Mouse (Mus musculus) neutrophil, adult 65 days (primary cell): Measurements from ENCODE around the gene Gls2. TPM values are rescaled to one million over a fixed set of nuclear protein-coding genes. Genes with fewer than 3 reads are reported as not detected.

ENCODE experiments used
- total RNA-seq: library from RNA; stranded (reverse); gene quantifications from 2 replicates; pipeline ENCODE4 v1.2.4, GENCODE M21; 2023

Gls2 gene
- total RNA-seq = 1.4 TPM in 1 of 2 replicates, not detected in the other

DNA sequence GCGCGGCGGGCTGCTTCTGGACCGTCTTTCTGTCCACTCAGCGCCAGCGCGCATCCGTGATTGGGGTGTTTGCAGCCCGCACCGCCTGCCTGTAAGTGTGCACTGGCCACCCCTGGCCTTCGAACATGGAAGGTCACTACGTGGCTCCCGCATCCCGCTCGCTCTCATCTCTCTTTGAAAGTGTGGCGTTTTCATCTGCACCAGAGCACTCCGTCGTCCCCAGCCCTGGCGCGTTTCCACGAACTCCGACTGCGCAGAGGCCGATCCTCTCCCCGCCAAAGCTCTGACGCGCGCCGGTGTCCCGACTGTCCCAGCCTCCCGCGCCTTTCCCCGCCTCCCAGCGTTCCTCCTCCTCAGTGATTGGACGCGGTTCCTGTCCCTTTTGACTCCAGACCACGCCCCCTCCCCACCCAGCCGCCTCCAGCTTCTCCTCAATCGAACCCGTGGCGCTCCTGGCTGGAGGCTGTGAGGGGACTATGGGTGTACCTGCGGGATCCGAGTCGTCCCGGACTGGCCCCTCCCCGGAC, at the start of gene Gls2:
Gls2 (plus strand) TSS at position 434 of the 527 bp plus-strand sequence.

DNA sequence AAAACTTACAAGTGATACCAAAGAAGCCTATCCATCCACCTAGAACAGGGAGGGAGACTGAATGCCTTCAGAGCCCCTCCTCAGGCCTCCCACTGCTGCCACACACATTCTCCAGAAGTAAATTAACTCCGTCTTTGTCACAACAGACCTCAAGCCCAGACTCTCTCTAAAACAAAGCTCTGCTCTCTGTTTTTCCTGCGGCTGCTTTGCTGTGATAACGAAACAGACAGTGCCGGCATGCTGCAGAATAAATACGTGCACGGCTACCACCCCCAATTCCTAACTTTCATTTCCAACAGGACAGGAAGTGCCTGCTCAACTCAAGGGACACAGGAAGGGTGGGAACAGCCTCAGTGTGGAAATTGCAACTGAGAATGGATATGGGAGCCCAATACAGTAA, 14.3 kb upstream of the Gls2 start, which contains the start of gene Rbms2:
Rbms2 (minus strand) TSS at position 309 of the 400 bp plus-strand sequence.

DNA sequence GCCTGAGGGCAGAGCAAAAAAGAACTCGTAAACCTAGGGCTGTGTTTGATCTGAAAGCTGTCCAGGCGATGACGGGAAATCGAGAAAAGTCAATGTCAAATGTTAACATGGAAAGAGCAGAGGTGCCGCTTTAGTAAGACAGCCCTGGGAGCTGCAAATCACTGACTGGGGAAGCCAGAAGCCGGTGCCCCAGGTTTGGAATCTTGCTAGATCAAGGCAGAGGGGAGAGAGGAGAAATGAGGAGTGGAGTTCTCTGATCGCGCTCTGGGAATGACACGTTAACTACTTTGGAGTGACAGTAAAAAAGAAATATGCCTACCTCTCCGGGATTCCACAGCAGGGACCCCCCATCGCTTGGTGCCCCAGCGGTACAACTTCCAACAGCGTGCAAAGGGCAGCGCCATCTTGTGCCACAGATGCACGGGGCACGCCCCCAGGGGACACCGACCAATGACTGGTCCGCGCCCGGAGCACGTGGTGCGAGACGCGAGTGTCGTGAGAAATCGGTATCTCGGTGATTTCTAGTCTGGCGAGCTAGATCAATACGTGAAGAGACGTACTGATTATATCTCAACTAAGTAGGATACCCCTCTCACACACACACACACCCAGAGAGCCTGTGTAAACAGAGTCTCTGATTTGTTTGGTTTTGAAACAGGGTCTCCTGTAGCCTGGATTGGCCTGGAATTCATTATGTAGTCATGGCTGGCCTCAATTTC, 17.3 kb downstream of the Gls2 start, which contains the start of gene Spryd4:
Spryd4 (minus strand) TSS at position 418 of the 719 bp plus-strand sequence.

DNA sequence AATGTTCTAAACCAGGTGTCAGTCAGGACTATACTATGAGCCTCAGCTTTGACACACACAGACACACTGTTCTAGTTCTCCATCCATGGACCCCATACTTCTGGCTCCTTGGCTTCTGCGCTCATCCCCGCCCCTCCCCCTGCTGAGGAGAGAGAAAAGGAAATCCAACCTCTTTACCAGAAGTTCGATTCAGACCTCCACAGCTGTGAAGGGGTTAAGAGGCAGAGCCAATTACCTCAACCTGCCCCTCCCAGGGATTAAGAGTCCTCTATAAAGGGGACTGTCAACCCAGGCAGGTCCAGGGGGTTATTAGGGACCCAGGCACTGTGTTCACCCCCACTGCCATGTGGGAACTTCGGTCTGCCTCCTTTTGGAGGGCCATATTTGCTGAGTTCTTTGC, 31.3 kb downstream of the Gls2 start, which contains the start of gene Mip:
Mip (plus strand) TSS at position 301 of the 400 bp plus-strand sequence.

DNA sequence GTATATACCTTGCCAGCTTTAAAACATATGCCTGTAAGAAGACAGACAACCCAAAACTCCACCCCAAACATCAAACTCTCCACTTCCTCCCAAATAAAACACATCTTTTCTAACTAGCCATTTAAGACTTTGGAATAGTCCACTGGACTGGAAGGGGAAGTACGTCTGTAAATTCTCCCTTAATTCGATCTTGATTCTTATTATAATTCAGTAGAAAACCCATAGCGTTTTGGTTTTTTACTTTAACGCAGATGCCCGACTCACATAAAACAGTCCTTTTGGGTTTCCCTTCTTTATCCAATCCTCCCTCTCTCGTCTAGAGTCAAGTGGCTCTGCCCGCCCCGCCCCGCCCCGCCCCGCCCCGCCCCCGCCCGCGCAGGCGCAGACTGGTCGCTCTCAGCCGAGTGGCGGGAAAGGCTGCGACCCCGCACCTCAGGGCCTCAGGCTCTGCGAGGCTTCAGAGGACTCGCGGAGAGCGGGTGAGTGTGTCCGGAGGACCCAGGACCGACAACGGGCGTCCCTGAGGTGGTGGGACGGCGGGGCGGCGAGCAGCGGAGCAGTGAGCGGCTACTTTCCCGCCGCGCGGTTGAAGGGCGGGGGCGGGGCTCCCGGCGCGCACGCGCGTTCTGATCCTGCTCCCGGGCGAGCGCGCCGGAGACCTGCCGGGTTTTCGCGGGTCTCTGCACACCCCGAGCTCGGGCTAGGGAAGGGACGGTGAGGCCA, 37.6 kb downstream of the Gls2 start, which contains the start of gene Timeless:
Timeless (plus strand) TSS at position 369 of the 723 bp plus-strand sequence.

DNA sequence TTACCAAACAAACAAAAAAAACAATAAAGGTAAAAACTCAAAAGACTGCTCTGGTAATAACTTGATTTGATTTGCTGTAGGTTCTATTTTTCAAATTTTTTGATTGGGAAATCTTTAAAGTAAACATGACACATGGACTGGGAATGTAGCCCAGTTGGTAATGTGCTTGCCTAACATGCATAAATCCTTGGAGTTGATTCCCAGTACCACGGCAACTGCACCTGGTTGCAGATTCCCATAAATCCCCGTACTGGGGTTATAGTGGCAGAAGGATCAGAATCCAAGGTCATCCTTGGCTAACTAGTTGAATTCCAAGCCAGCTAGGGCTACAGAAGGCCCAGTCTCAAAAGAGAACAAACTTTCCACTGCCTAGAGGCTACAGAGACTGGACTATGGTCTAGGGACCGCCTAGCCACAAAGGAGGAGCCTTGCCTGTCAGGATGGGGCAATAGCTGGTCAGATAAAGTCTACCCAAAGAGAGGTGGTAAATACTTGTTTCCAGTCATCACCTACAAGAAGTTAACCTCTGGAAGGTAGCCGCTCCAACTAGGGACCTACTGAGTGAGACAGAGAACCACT, 59.5 kb downstream of the Gls2 start, which contains the start of gene Apon:
Apon (plus strand) TSS at position 420 of the 579 bp plus-strand sequence.

Other genes starting within 250 kb of the Gls2 start
- not detected in 2 replicates for gene Hsd17b6, start 186.8 kb upstream of the Gls2 start, total RNA-seq
- 19.6 and 23.0 TPM in 2 replicates for gene Prim1, start 179.3 kb upstream of the Gls2 start, total RNA-seq
- gene Naca, start 158.9 kb upstream of the Gls2 start, total RNA-seq = 253 and 267 TPM in 2 replicates
- gene Ptges3, start 135.5 kb upstream of the Gls2 start, total RNA-seq = 57.2 and 61.0 TPM in 2 replicates
- gene Atp5b, start 111.2 kb upstream of the Gls2 start, total RNA-seq = 384 and 435 TPM in 2 replicates
- 104 and 125 TPM in 2 replicates for gene Baz2a, start 102.9 kb upstream of the Gls2 start, total RNA-seq
- 9.4 and 10.1 TPM in 2 replicates for gene Rbms2, start 14.2 kb upstream of the Gls2 start, total RNA-seq
- gene Spryd4, start 17.4 kb downstream of the Gls2 start, total RNA-seq = 3.9 and 5.2 TPM in 2 replicates
- not detected in 2 replicates for gene Mip, start 31.4 kb downstream of the Gls2 start, total RNA-seq
- 21.0 and 30.8 TPM in 2 replicates for gene Timeless, start 37.6 kb downstream of the Gls2 start, total RNA-seq
- 0.44 TPM in 1 of 2 replicates, not detected in the other for gene Apon, start 59.6 kb downstream of the Gls2 start, total RNA-seq
- gene Apof, start 74.2 kb downstream of the Gls2 start, total RNA-seq = not detected in 2 replicates
- 34.0 and 36.3 TPM in 2 replicates for gene Stat2, start 76.1 kb downstream of the Gls2 start, total RNA-seq
- gene Il23a, start 104.3 kb downstream of the Gls2 start, total RNA-seq = 0.79 and 1.2 TPM in 2 replicates
- gene Pan2, start 108.9 kb downstream of the Gls2 start, total RNA-seq = 26.5 and 36.7 TPM in 2 replicates
- 25.3 and 30.7 TPM in 2 replicates for gene Cnpy2, start 128.0 kb downstream of the Gls2 start, total RNA-seq
- gene Cs, start 143.3 kb downstream of the Gls2 start, total RNA-seq = 85.9 and 94.3 TPM in 2 replicates
- 15.2 and 19.1 TPM in 2 replicates for gene Coq10a, start 174.5 kb downstream of the Gls2 start, total RNA-seq
- 29.8 and 44.1 TPM in 2 replicates for gene Ankrd52, start 182.7 kb downstream of the Gls2 start, total RNA-seq
- not detected in 2 replicates for gene Slc39a5, start 206.8 kb downstream of the Gls2 start, total RNA-seq
- gene Nabp2, start 217.0 kb downstream of the Gls2 start, total RNA-seq = 23.4 and 31.8 TPM in 2 replicates
- gene Rnf41, start 217.2 kb downstream of the Gls2 start, total RNA-seq = 37.4 and 48.3 TPM in 2 replicates